Mouse (Mus musculus): ENCODE measurements at regions not wholly inside any gene's neighbourhood (a gene's known extent, or its start where the extent isn't known, plus 50 kb on each side); places are given as distances from the start of the nearest gene placed in this dataset.
"Not testable (repeated sequence)": the region's sequence is repeated elsewhere in the genome, so short reads cannot be mapped to it uniquely, and the experiment has no call there.

DNA sequence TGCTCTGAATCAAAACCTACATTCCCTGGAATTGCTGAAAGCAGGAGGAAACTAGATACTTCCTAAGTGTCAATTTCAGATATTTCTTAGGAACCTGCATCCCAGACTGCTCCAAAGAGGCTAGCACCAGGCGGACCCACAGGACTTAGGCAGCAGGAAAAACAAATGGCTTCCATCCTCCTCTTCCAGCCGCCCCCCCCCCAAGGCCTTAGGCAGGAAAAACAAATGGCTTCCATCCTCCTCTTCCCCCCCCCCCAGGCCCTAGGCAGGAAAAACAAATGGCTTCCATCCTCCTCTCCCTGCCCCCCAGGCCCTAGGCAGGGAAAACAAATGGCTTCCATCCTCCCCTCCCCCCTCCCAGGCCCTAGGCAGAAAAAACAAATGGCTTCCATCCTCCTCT lies 64.5 kb upstream of the Nap1l2 start:
- DNase-seq = no peak

DNA sequence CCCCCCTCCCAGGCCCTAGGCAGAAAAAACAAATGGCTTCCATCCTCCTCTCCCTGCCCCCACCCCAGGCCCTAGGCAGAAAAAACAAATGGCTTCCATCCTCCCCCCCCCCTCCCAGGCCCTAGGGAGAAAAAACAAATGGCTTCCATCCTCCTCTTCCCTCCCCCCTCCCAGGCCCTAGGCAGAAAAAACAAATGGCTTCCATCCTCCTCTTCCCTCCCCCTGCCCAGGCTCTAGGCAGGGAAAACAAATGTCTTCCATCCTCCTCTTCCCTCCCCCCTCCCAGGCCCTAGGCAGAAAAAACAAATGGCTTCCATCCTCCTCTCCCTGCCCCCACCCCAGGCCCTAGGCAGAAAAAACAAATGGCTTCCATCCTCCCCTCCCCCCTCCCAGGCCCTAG lies 65.0 kb upstream of the Nap1l2 start:
- DNase-seq = not testable (repeated sequence)

DNA sequence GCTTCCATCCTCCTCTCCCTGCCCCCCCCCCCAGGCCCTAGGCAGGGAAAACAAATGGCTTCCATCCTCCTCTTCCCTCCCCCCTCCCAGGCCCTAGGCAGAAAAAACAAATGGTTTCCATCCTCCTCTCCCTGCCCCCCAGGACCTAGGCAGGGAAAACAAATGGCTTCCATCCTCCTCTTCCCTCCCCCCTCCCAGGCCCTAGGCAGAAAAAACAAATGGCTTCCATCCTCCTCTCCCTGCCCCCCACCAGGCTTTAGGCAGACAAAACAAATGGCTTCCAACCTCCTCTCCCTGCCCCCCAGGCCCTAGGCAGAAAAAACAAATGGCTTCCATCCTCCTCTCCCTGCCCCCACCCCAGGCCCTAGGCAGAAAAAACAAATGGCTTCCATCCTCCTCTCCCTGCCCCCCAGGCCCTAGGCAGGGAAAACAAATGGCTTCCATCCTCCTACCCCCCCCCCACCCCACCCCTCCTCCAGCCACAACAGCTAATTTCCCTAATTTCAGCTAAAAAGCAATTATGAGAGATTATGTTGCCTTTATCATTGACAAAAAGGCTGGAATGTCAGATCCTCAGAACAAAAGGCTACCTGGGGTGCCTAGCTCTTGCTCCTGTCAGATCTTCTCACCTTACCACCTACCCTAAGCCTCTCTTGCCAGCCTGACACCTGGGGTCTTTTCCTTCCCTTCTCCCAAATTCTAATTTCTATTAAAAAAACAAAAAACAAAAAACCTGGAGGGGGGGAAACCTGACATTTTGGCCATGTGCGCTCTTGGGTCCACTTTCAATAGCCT lies 65.8 kb upstream of the Nap1l2 start:
- not testable (repeated sequence) for DNase-seq

DNA sequence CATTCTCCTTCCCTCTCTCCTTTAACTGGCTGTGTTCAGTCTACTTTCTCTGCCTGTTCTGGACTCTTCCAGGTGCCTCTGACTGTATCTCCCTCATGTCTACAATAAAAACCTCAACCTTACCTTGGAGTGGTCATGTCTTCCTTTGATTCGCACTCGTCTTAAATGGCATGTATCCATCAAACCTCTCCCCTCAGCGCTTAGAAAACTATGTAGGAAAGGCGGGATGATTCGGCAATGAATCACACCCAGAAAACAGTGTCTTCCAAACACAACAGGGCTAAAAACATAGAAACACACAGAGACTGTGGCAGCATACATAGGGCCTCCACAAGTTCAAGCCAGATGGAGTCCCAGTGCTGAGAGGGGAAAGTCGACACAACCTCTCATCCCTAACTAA lies 66.4 kb upstream of the Nap1l2 start:
- DNase-seq = no peak

DNA sequence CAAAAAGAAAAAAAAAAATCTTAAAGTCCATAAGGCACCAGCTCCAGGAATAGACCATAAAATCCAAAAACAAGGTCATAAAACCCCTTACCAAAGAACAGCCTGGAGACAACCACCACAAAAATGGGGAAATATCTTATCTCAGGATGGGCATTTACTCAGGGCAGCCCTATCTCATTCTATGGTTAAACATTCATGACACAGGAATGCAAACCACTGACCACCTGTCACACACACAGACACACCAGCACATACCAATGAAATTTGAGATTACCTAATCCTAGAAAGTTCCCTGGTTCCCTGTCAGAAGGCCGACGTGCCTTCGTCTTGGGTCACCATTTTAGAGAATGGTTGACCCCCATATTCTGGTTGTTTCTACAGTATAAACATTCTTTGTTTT lies 66.3 kb upstream of the Cdx4 start:
- no peak for DNase-seq

DNA sequence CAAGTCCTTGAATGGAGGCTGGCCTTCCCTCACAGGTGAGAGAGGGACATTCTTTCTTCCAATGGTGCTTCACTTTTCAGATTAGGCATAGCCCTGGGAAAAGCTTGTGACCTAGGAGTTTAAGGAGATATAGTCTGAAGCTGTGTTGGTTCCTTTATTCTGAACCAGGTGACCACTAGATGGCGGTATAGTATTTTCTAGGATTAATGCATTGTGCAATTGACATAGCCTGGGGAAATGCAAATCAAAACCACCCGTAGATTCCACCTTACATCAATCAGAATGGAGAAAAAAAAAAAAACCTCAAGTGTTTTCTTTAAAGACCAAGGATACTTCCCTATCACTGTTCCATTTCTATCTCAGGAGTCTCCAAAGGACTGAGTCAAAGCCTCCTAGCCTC lies 61.3 kb upstream of the Cdx4 start:
- DNase-seq = peak in 1 of 2 experiments; percentile 25
